Mouse (Mus musculus) thymus, adult 2 months (tissue): ENCODE results near the gene C1rb.

ENCODE experiments used
- CTCF ChIP-seq: fragments of 200-500 bp; IDR thresholded peaks from 2 replicates; pipeline ENCODE4 v1.5.1; 2012; ENCODE audit warnings: mild to moderate bottlenecking, control low read depth, low read length, moderate library complexity, borderline replicate concordance; ENCODE audit not compliant: control insufficient read depth, poor library complexity, insufficient read depth; ENCODE audit errors: extremely low read depth
- POLR2A ChIP-seq: fragments of 200-500 bp; IDR thresholded peaks from 2 replicates; pipeline ENCODE4 v1.6.1; 2012; ENCODE audit warnings: mild to moderate bottlenecking, low read length, control low read depth, moderate library complexity; ENCODE audit not compliant: control insufficient read depth, poor library complexity, insufficient read depth; ENCODE audit errors: extremely low read depth

- TF ChIP-seq POLR2A: no peak
- no peak for TF ChIP-seq CTCF
These were observed 24.7 kb upstream of the C1rb start for GRCm38 (mm10) chr6:124545425-124545824.
